Mouse (Mus musculus) ES-E14 (cell line): Measurements from ENCODE around the gene Get4.

Experiments used
- CHD2 ChIP-seq: IDR thresholded peaks from 2 replicates; pipeline ENCODE4 v1.6.1; 2014; ENCODE audit warnings: mild to moderate bottlenecking, low read depth, low read length, inconsistent platforms
- HCFC1 ChIP-seq: IDR thresholded peaks from 2 replicates; pipeline ENCODE4 v1.6.1; 2012; ENCODE audit warnings: low read length, inconsistent platforms, borderline replicate concordance; ENCODE audit not compliant: insufficient read depth

DNA sequence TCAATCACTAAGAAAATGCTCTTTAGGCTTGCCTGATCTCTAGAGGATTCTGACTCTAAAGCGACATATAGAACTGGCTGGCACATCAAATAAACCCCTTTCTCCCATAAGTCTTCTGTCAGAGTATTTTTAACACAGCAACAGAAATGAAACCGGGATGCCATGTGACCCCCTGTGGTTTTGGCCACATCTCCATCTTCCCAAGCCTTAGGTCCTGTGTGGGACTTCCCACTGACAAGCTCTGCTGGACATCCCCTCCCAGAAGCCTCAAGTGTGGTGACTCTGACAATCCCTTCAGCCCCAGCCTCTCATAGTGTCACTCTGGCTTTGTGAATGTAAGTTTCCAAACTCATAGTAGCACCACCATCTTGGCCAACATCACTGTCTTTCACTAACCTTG is 42.0 kb downstream of the Get4 start:
- TF ChIP-seq HCFC1: no peak
- TF ChIP-seq CHD2: no peak
